Comparison of ENCODE assay signal across 1 mouse cellular context in genomic region chr17:47597838-47598579, GRCm38 (mm10).
TF ChIP-seq lines count a peak whose summit lies in the region.

No protein-coding gene starts in this region.

TF ChIP-seq in MEL, 35 proteins besides CTCF, POLR2A, EP300 and RAD21 (continued from another document):
- TF ChIP-seq MEF2A (IDR thresholded peaks at IDR 0.05; ENCODE audit: extremely low read depth, insufficient replicate concordance, low read depth, low read length, poor library complexity, severe bottlenecking) = no peak
- peak; percentile 49; the same call in 1 of the 2 replicates for TF ChIP-seq TBP (IDR thresholded peaks at IDR 0.05; ENCODE audit: low read depth, low read length)
- 0 out of 2 replicates have a peak, but pooled peaks have one; percentile 48 for TF ChIP-seq RCOR1 (IDR thresholded peaks at IDR 0.05; ENCODE audit: low read depth, low read length)
- TF ChIP-seq E2F4 (IDR thresholded peaks at IDR 0.05; ENCODE audit: borderline replicate concordance, low read depth, low read length) = no peak
- no peak for TF ChIP-seq USF1 (IDR thresholded peaks at IDR 0.05; ENCODE audit: low read depth, low read length)
- no peak for TF ChIP-seq USF2 (IDR thresholded peaks at IDR 0.05; ENCODE audit: borderline replicate concordance in 1 of 2, insufficient read depth in 1 of 2, low read depth in 1 of 2, low read length in 2 of 2)
- no peak for TF ChIP-seq NELFE (IDR thresholded peaks at IDR 0.05; ENCODE audit: low read depth, low read length)
- TF ChIP-seq BHLHE40 (IDR thresholded peaks at IDR 0.05; ENCODE audit: borderline replicate concordance, low read depth, low read length) = no peak
